Mouse (Mus musculus) ES-E14 (cell line): ENCODE results near the gene Fastkd2.

Experiments used
- CHD2 ChIP-seq: IDR thresholded peaks from 2 replicates; pipeline ENCODE4 v1.6.1; 2014; ENCODE audit warnings: mild to moderate bottlenecking, low read depth, low read length, inconsistent platforms
- MAFK ChIP-seq: IDR thresholded peaks from 2 replicates; pipeline ENCODE4 v1.6.1; 2014; ENCODE audit warnings: mild to moderate bottlenecking, low read depth, low read length, inconsistent platforms; ENCODE audit not compliant: insufficient read depth
- ZNF384 ChIP-seq: IDR thresholded peaks from 2 replicates; pipeline ENCODE4 v1.6.1; 2012; ENCODE audit warnings: low read depth, low read length, inconsistent platforms

DNA sequence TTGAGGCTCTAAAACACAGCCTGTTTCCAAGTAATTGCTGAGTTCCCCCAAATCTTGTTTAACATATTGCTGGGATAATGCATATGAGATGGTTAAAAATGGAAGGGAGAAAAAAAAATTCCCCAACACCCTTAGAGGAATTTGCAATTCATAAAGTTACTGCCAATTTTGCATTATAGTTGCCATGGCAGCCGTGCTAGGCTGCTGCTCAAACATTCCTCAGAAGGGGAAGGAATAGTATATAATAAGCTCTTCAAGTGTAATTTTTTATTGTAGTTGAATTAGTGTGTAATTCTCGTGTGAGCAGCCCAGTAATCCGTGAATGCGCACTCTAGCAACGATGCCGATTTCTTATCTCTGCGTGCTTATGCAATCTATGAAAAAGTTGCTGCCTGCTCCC is 39.9 kb downstream of the Fastkd2 start:
- TF ChIP-seq CHD2 (no peak), MAFK (no peak), ZNF384 (no peak)
